Mouse (Mus musculus) ES-Bruce4 (cell line): Measurements from ENCODE around the gene Olfr1440. TPM values are rescaled to one million over a fixed set of nuclear protein-coding genes. Genes with fewer than 3 reads are reported as not detected.

ENCODE experiments used
- H3K27ac ChIP-seq: 2 replicates; pipeline ENCODE4 v1.5.1; 2012; ENCODE audit warnings: low read length, inconsistent platforms; ENCODE audit not compliant: insufficient read depth
- H3K27me3 ChIP-seq: 2 replicates; pipeline ENCODE4 v1.6.1; 2012; ENCODE audit warnings: mild to moderate bottlenecking, low read length, inconsistent platforms; ENCODE audit not compliant: control insufficient read depth, poor library complexity, insufficient read depth, severe bottlenecking
- H3K36me3 ChIP-seq: 2 replicates; pipeline ENCODE4 v1.6.1; 2012; ENCODE audit warnings: inconsistent platforms, mild to moderate bottlenecking, low read length, moderate library complexity; ENCODE audit not compliant: control insufficient read depth, poor library complexity, insufficient read depth, severe bottlenecking
- H3K4me1 ChIP-seq: one replicate; pipeline ENCODE4 v1.8.1; 2011; ENCODE audit warnings: low read length; ENCODE audit not compliant: control insufficient read depth, insufficient read depth
- H3K4me3 ChIP-seq: 2 replicates; pipeline ENCODE4 v1.5.1; 2011; ENCODE audit warnings: low read depth, mild to moderate bottlenecking, low read length
- H3K9ac ChIP-seq: 2 replicates; pipeline ENCODE4 v1.6.1; 2012; ENCODE audit warnings: low read depth, mild to moderate bottlenecking, inconsistent platforms; ENCODE audit not compliant: poor library complexity, severe bottlenecking
- H3K9me3 ChIP-seq: replicated peaks from 2 replicates; pipeline ENCODE4 v1.6.1; 2012; ENCODE audit warnings: mild to moderate bottlenecking, low read length, inconsistent platforms; ENCODE audit not compliant: control insufficient read depth, poor library complexity, insufficient read depth, severe bottlenecking
- CTCF ChIP-seq: IDR thresholded peaks from one replicate; pipeline ENCODE4 v1.8.1; 2011; ENCODE audit warnings: low read depth, low read length
- EP300 ChIP-seq: IDR thresholded peaks from 2 replicates; pipeline ENCODE4 v1.6.1; 2011; ENCODE audit warnings: low read depth, low read length; ENCODE audit not compliant: insufficient read depth
- POLR2A ChIP-seq: IDR thresholded peaks from one replicate; pipeline ENCODE4 v1.8.1; 2011; ENCODE audit warnings: low read length; ENCODE audit not compliant: insufficient read depth
- polyA plus RNA-seq: library from polyadenylated mRNA; stranded (reverse); fragments of >200 nt; gene quantifications from 2 replicates; pipeline ENCODE4 v1.2.4, GENCODE M21; 2011; ENCODE audit warnings: low read depth; ENCODE audit not compliant: missing spikeins, insufficient read depth, insufficient read length

Olfr1440 gene
- polyA plus RNA-seq, 1 experiment: not detected

- H3K36me3 ChIP-seq: no peaks in the 10 kb centered on the region
- no peaks in the 10 kb centered on the region for H3K4me1 ChIP-seq
- H3K4me3 ChIP-seq: no peak overlapping the region
- H3K27me3 ChIP-seq: no peaks in the 10 kb centered on the region
- H3K27ac ChIP-seq: no peak overlapping the region
- H3K9ac ChIP-seq: no peak overlapping the region
- no peak for TF ChIP-seq EP300
- no peak for TF ChIP-seq CTCF
- TF ChIP-seq POLR2A: no peak
- no peaks in the 10 kb centered on the region for H3K9me3 ChIP-seq
Observed at GRCm38 (mm10) chr19:12420555-12420954, 33.5 kb downstream of the Olfr1440 start.

GRCm38 (mm10) chr19:12421680-12422079, 34.6 kb downstream of the Olfr1440 start:
- Histone ChIP-seq H3K36me3 (no peaks in the 10 kb centered on the region), H3K9me3 (no peaks in the 10 kb centered on the region), H3K4me3 (no peak overlapping the region), H3K4me1 (no peaks in the 10 kb centered on the region), H3K9ac (no peak overlapping the region), H3K27ac (no peak overlapping the region), H3K27me3 (no peaks in the 10 kb centered on the region)
- TF ChIP-seq CTCF: no peak
- no peak for TF ChIP-seq EP300
- no peak for TF ChIP-seq POLR2A

GRCm38 (mm10) chr19:12427101-12427500, 40.0 kb downstream of the Olfr1440 start:
- H3K4me1 ChIP-seq: no peaks in the 10 kb centered on the region
- H3K9me3 ChIP-seq: no peaks in the 10 kb centered on the region
- TF ChIP-seq CTCF (no peak), EP300 (no peak), POLR2A (no peak)
- H3K4me3 ChIP-seq: no peak overlapping the region
- H3K27ac ChIP-seq: no peak overlapping the region
- H3K9ac ChIP-seq: no peak overlapping the region
- no peaks in the 10 kb centered on the region for H3K27me3 ChIP-seq
- no peaks in the 10 kb centered on the region for H3K36me3 ChIP-seq

GRCm38 (mm10) chr19:12427605-12428004, 40.5 kb downstream of the Olfr1440 start, which contains the start of gene Pfpl:
TSS of gene Pfpl (plus strand) at chr19:12427905.
- Histone ChIP-seq H3K9ac (no peak within 1 kb of the TSS), H3K36me3 (no peaks in the 10 kb centered on the region), H3K4me1 (no peaks in the 10 kb centered on the region), H3K27me3 (no peaks in the 10 kb centered on the region), H3K4me3 (no peak within 1 kb of the TSS), H3K27ac (no peak within 1 kb of the TSS), H3K9me3 (no peaks in the 10 kb centered on the region)
- TF ChIP-seq CTCF (no peak), POLR2A (no peak), EP300 (no peak)

- H3K27ac ChIP-seq: no peak overlapping the region
- TF ChIP-seq POLR2A: no peak
- TF ChIP-seq CTCF: peak; percentile 38
- H3K36me3 ChIP-seq: no peaks in the 10 kb centered on the region
- H3K9me3 ChIP-seq: no peaks in the 10 kb centered on the region
- no peaks in the 10 kb centered on the region for H3K27me3 ChIP-seq
- no peak overlapping the region for H3K9ac ChIP-seq
- no peak overlapping the region for H3K4me3 ChIP-seq
- H3K4me1 ChIP-seq: no peaks in the 10 kb centered on the region
Observed at GRCm38 (mm10) chr19:12433033-12433432, 46.0 kb downstream of the Olfr1440 start.

- Histone ChIP-seq H3K9ac (no peak overlapping the region), H3K36me3 (no peaks in the 10 kb centered on the region), H3K27ac (no peak overlapping the region), H3K4me3 (no peak overlapping the region), H3K4me1 (no peaks in the 10 kb centered on the region), H3K9me3 (no peaks in the 10 kb centered on the region), H3K27me3 (no peaks in the 10 kb centered on the region)
- no peak for TF ChIP-seq CTCF
- TF ChIP-seq EP300: no peak
- TF ChIP-seq POLR2A: no peak
Observed at GRCm38 (mm10) chr19:12435011-12435416, 47.9 kb downstream of the Olfr1440 start.
